Mouse (Mus musculus): Measurements from ENCODE around the gene Caskin2.

The Caskin2 gene

GRCm38 (mm10) chr11:115806154-115806553, 7.3 kb downstream of the Caskin2 start:
- DNase-seq (ENCODE audit: low spot score), result no peak

GRCm38 (mm10) chr11:115805005-115805404, 8.4 kb downstream of the Caskin2 start:
- no peak for DNase-seq (ENCODE audit: low spot score)

- no peak for DNase-seq (ENCODE audit: low spot score)
Observed at GRCm38 (mm10) chr11:115803072-115803709, 10.2 kb downstream of the Caskin2 start.

GRCm38 (mm10) chr11:115800981-115801380, 12.5 kb downstream of the Caskin2 start:
- no peak for DNase-seq (ENCODE audit: low spot score)

- DNase-seq (ENCODE audit: low spot score), result no peak
Observed at GRCm38 (mm10) chr11:115797665-115798064, 15.8 kb downstream of the Caskin2 start.

GRCm38 (mm10) chr11:115796898-115797297, 16.5 kb downstream of the Caskin2 start:
- no peak for DNase-seq (ENCODE audit: low spot score)

- DNase-seq (ENCODE audit: low spot score), result no peak
Observed at GRCm38 (mm10) chr11:115792353-115792752, 21.1 kb downstream of the Caskin2 start.

- no peak for DNase-seq (ENCODE audit: low spot score)
Observed at GRCm38 (mm10) chr11:115791919-115792318, 21.5 kb downstream of the Caskin2 start.

- DNase-seq (ENCODE audit: low spot score), result no peak
Observed at GRCm38 (mm10) chr11:115789787-115790186, 23.7 kb downstream of the Caskin2 start.

- DNase-seq (ENCODE audit: low spot score), result no peak
Observed at GRCm38 (mm10) chr11:115786473-115786872, 27.0 kb downstream of the Caskin2 start.

- DNase-seq (ENCODE audit: low spot score), result no peak
Observed at GRCm38 (mm10) chr11:115780141-115781070, 33.0 kb downstream of the Caskin2 start.

- DNase-seq (ENCODE audit: low spot score), result peak; percentile 64
Observed at GRCm38 (mm10) chr11:115779038-115779571, 34.3 kb downstream of the Caskin2 start.

GRCm38 (mm10) chr11:115777487-115778335, 35.7 kb downstream of the Caskin2 start:
- DNase-seq (ENCODE audit: low spot score), result peak; percentile 76

- DNase-seq (ENCODE audit: low spot score), result no peak
Observed at GRCm38 (mm10) chr11:115776954-115777353, 36.5 kb downstream of the Caskin2 start.

GRCm38 (mm10) chr11:115775821-115776665, 37.4 kb downstream of the Caskin2 start:
- no peak for DNase-seq (ENCODE audit: low spot score)

- no peak for DNase-seq (ENCODE audit: low spot score)
Observed at GRCm38 (mm10) chr11:115774653-115775052, 38.8 kb downstream of the Caskin2 start.

GRCm38 (mm10) chr11:115768896-115769295, 44.5 kb downstream of the Caskin2 start:
- no peak for DNase-seq (ENCODE audit: low spot score)

- DNase-seq (ENCODE audit: low spot score), result no peak
Observed at GRCm38 (mm10) chr11:115766981-115767380, 46.5 kb downstream of the Caskin2 start.

- no peak for DNase-seq (ENCODE audit: low spot score)
Observed at GRCm38 (mm10) chr11:115766356-115766943, 47.0 kb downstream of the Caskin2 start.

GRCm38 (mm10) chr11:115765607-115766141, 47.8 kb downstream of the Caskin2 start:
- DNase-seq (ENCODE audit: low spot score), result peak; percentile 35
